Mouse (Mus musculus) stomach, postnatal 0 days (tissue): Measurements from ENCODE around the gene Dtx3. TPM values are rescaled to one million over a fixed set of nuclear protein-coding genes. Genes with fewer than 3 reads are reported as not detected.

ENCODE experiments used
- ATAC-seq: fragments of 200-750 bp; cut with Nextera tagmentation; 2 replicates; pipeline ENCODE4 v1.8.0; 2017; ENCODE audit not compliant: low FRiP score, low TSS enrichment
- DNase-seq: peaks from one replicate; pipeline ENCODE4 v3.0.0-alpha.2; 2016; ENCODE audit warnings: low spot score
- H3K27ac ChIP-seq: fragments of 300-500 bp; sonication (generic); replicated peaks from 2 replicates; pipeline ENCODE4 v1.5.1; 2014; ENCODE audit warnings: mild to moderate bottlenecking, control low read depth
- H3K27me3 ChIP-seq: fragments of 300-500 bp; sonication (generic); 2 replicates; pipeline ENCODE4 v1.6.1; 2014; ENCODE audit warnings: low read length; ENCODE audit not compliant: control insufficient read depth, insufficient read depth
- H3K36me3 ChIP-seq: fragments of 300-500 bp; sonication (generic); 2 replicates; pipeline ENCODE4 v1.6.1; 2014; ENCODE audit warnings: low read length, mixed read lengths; ENCODE audit not compliant: control insufficient read depth, insufficient read depth
- H3K4me1 ChIP-seq: fragments of 300-500 bp; sonication (generic); replicated peaks from 2 replicates; pipeline ENCODE4 v1.6.1; 2014; ENCODE audit warnings: antibody characterized with exemption; ENCODE audit not compliant: control insufficient read depth, insufficient read depth
- H3K4me2 ChIP-seq: fragments of 300-500 bp; sonication (generic); replicated peaks from 2 replicates; pipeline ENCODE4 v1.6.1; 2014; ENCODE audit warnings: low read depth, mild to moderate bottlenecking, control low read depth, moderate library complexity
- H3K4me3 ChIP-seq: fragments of 300-500 bp; sonication (generic); 2 replicates; pipeline ENCODE4 v1.5.1; 2014; ENCODE audit warnings: low read depth, low read length, control low read depth
- H3K9ac ChIP-seq: fragments of 300-500 bp; sonication (generic); 2 replicates; pipeline ENCODE4 v1.6.1; 2014; ENCODE audit warnings: mild to moderate bottlenecking, low read length, control low read depth, mixed read lengths
- H3K9me3 ChIP-seq: fragments of 300-500 bp; sonication (generic); 2 replicates; pipeline ENCODE4 v1.6.1; 2016; ENCODE audit warnings: low read length; ENCODE audit not compliant: control insufficient read depth
- CTCF ChIP-seq: IDR thresholded peaks from 2 replicates; pipeline ENCODE4 v1.5.1; 2016; ENCODE audit warnings: antibody characterized with exemption, low read depth, mild to moderate bottlenecking, moderate library complexity
- EP300 ChIP-seq: optimal IDR thresholded peaks from 2 replicates; pipeline ENCODE3; 2016; ENCODE audit warnings: antibody characterized with exemption
- WGBS: fragments of 180-500 bp; shearing (Covaris S2); extraction: QIAGEN DNeasy Blood & Tissue Kit; methylation state at CpG from one replicate; pipeline ENCODE4 v1.1.7; 2014; 5-methylcytosine and 5-hydroxymethylcytosine counted together
- polyA plus RNA-seq: library from polyadenylated mRNA; unstranded; fragments of >200 nt; fragmentation: Nextera tagmentation; extraction: Ambion mirVana; gene quantifications from 2 replicates; pipeline ENCODE4 v1.2.1, GENCODE M21; 2015

The Dtx3 gene
- polyA plus RNA-seq: 27.8 and 32.9 TPM in 2 replicates

GRCm38 (mm10) chr10:127195328-127196129 is at the start of gene Dtx3:
Gene Dtx3, minus strand, starts transcription at chr10:127195728.
- DNase-seq (peak; percentile 61), ATAC-seq (peak; percentile 36)
- Histone ChIP-seq H3K27me3 (no peaks in the 10 kb centered on the region), H3K4me1 (no peaks in the 10 kb centered on the region; the same call in 1 of the 2 replicates), H3K9me3 (no peaks in the 10 kb centered on the region), H3K9ac (peak within 1 kb of the TSS; percentile 83), H3K4me3 (peak within 1 kb of the TSS; percentile 84), H3K27ac (peak within 1 kb of the TSS; percentile 94), H3K4me2 (peak within 1 kb of the TSS; percentile 97), H3K36me3 (peaks cover 5% of the 10 kb centered on the region; the same call in 1 of the 2 replicates)
- WGBS: under 1% methylated on average over 28 of the region's 47 CpGs
- TF ChIP-seq EP300 (no peak), CTCF (no peak)

GRCm38 (mm10) chr10:127238241-127238824 is 42.8 kb upstream of the Dtx3 start:
- Histone ChIP-seq H3K4me1 (no peaks in the 10 kb centered on the region), H3K4me3 (no peak overlapping the region), H3K9me3 (no peaks in the 10 kb centered on the region), H3K36me3 (no peaks in the 10 kb centered on the region), H3K9ac (no peak overlapping the region), H3K27me3 (no peaks in the 10 kb centered on the region), H3K27ac (no peak overlapping the region), H3K4me2 (no peak overlapping the region)
- ATAC-seq: no peak
- TF ChIP-seq EP300 (no peak), CTCF (no peak)
- no peak for DNase-seq
- WGBS: 70% methylated on average over 18 of the region's 18 CpGs

- DNase-seq: no peak
- Histone ChIP-seq H3K27me3 (no peaks in the 10 kb centered on the region), H3K27ac (no peak overlapping the region), H3K9me3 (no peaks in the 10 kb centered on the region), H3K4me1 (no peaks in the 10 kb centered on the region), H3K36me3 (no peaks in the 10 kb centered on the region), H3K4me2 (no peak overlapping the region), H3K9ac (no peak overlapping the region), H3K4me3 (no peak overlapping the region)
- no peak for ATAC-seq
- WGBS: 50% methylated on average over 9 of the region's 9 CpGs
- no peak for TF ChIP-seq EP300
Measured at GRCm38 (mm10) chr10:127236541-127236940, 41.0 kb upstream of the Dtx3 start.

GRCm38 (mm10) chr10:127233141-127233540 is 37.6 kb upstream of the Dtx3 start:
- no peak overlapping the region for H3K4me2 ChIP-seq
- no peak for ATAC-seq

GRCm38 (mm10) chr10:127231741-127232140 is 36.2 kb upstream of the Dtx3 start:
- ATAC-seq: no peak
- Histone ChIP-seq H3K4me3 (no peak overlapping the region), H3K9me3 (no peaks in the 10 kb centered on the region), H3K36me3 (no peaks in the 10 kb centered on the region), H3K27ac (no peak overlapping the region), H3K4me1 (no peaks in the 10 kb centered on the region), H3K27me3 (no peaks in the 10 kb centered on the region), H3K4me2 (no peak overlapping the region), H3K9ac (no peak overlapping the region)
- DNase-seq: no peak
- no peak for TF ChIP-seq CTCF
- no peak for TF ChIP-seq EP300
- 78% methylated on average over 14 of the region's 14 CpGs for WGBS

More at GRCm38 (mm10) chr10:127233141-127233540, 37.6 kb upstream of the Dtx3 start:
- no peaks in the 10 kb centered on the region for H3K27me3 ChIP-seq
- DNase-seq: peak; percentile 49
- no peaks in the 10 kb centered on the region for H3K9me3 ChIP-seq
- H3K27ac ChIP-seq: no peak overlapping the region
- no peak overlapping the region for H3K9ac ChIP-seq
- TF ChIP-seq CTCF (peak; percentile 52), EP300 (no peak)
- no peak overlapping the region for H3K4me3 ChIP-seq
- no peaks in the 10 kb centered on the region for H3K4me1 ChIP-seq
- WGBS: 81% methylated on average over 9 of the region's 9 CpGs
- H3K36me3 ChIP-seq: no peaks in the 10 kb centered on the region

- DNase-seq: no peak
- ATAC-seq: no peak
- TF ChIP-seq CTCF (no peak), EP300 (no peak)
- H3K9ac ChIP-seq: no peak overlapping the region
- H3K4me3 ChIP-seq: no peak overlapping the region
- no peaks in the 10 kb centered on the region for H3K4me1 ChIP-seq
- H3K4me2 ChIP-seq: no peak overlapping the region
- no peaks in the 10 kb centered on the region for H3K27me3 ChIP-seq
- H3K36me3 ChIP-seq: no peaks in the 10 kb centered on the region
- WGBS: 74% methylated on average over 12 of the region's 12 CpGs
- H3K9me3 ChIP-seq: no peaks in the 10 kb centered on the region
- no peak overlapping the region for H3K27ac ChIP-seq
Measured at GRCm38 (mm10) chr10:127230693-127231092, 35.2 kb upstream of the Dtx3 start.
